Mouse (Mus musculus) forebrain, embryonic 15.5 days (tissue): ENCODE results near the gene Dip2b. TPM values are rescaled to one million over a fixed set of nuclear protein-coding genes. Genes with fewer than 3 reads are reported as not detected.

Experiments
- polyA plus RNA-seq: library from polyadenylated mRNA; unstranded; fragments of >200 nt; fragmentation: Nextera tagmentation; extraction: Ambion mirVana; gene quantifications from 2 replicates; pipeline ENCODE4 v1.2.1, GENCODE M21; 2015

Gene Dip2b
- polyA plus RNA-seq, 1 experiment from 2014 or later, result 20.2 TPM

Other genes starting within 250 kb of the Dip2b start
- 37.9 and 38.4 TPM in 2 replicates for gene Lima1, start 163.2 kb upstream of the Dip2b start, polyA plus RNA-seq
- gene Fam186a, start 71.6 kb upstream of the Dip2b start, polyA plus RNA-seq, result not detected in 2 replicates
- gene Larp4, start 68.6 kb upstream of the Dip2b start, polyA plus RNA-seq, result 23.9 and 27.4 TPM in 2 replicates
- 19.9 and 20.5 TPM in 2 replicates for gene Atf1, start 189.2 kb downstream of the Dip2b start, polyA plus RNA-seq
- not detected in 2 replicates for gene Tmprss12, start 242.2 kb downstream of the Dip2b start, polyA plus RNA-seq